Mouse (Mus musculus) MEL (cell line): ENCODE data around the gene Gm26657. TPM values are rescaled to one million over a fixed set of nuclear protein-coding genes. Genes with fewer than 3 reads are reported as not detected.

Experiments
- DNase-seq: peaks from one replicate; pipeline ENCODE4 v3.0.0; 2011; ENCODE audit warnings: low read depth, low spot score
- H3K27ac ChIP-seq: 2 replicates; pipeline ENCODE4 v1.5.1; 2012; ENCODE audit warnings: low read depth, mild to moderate bottlenecking, control low read depth, low read length, moderate library complexity; ENCODE audit not compliant: control insufficient read depth
- H3K27me3 ChIP-seq, 2 experiments: fragments of 150-350 bp in 1 of 2; sonication (generic) in 1 of 2; 2 replicates each; pipeline ENCODE4 v1.6.1; 2012; ENCODE audit warnings: low read length in 2 of 2, mild to moderate bottlenecking in 2 of 2, improper control_type of control experiment in 1 of 2, moderate library complexity in 1 of 2; ENCODE audit not compliant: insufficient read depth in 2 of 2, control insufficient read depth in 1 of 2
- H3K36me3 ChIP-seq, 2 experiments: 2 replicates each; pipeline ENCODE4 v1.6.1; 2012 to 2014; ENCODE audit warnings: low read length in 2 of 2, improper control_type of control experiment in 1 of 2, inconsistent platforms in 1 of 2, mild to moderate bottlenecking in 1 of 2; ENCODE audit not compliant: insufficient read depth in 2 of 2, control insufficient read depth in 1 of 2
- H3K4me1 ChIP-seq, 2 experiments: fragments of 150-350 bp in 1 of 2; sonication (generic) in 1 of 2; 2 replicates each; pipeline ENCODE4 v1.6.1; 2012; ENCODE audit warnings: low read length in 2 of 2, improper control_type of control experiment in 1 of 2, mild to moderate bottlenecking in 1 of 2; ENCODE audit not compliant: insufficient read depth in 2 of 2, control insufficient read depth in 1 of 2
- H3K4me3 ChIP-seq, 2 experiments: fragments of 150-350 bp in 1 of 2; sonication (generic) in 1 of 2; 2 replicates each; pipeline ENCODE4 v1.5.1; 2012; ENCODE audit warnings: low read depth in 2 of 2, low read length in 2 of 2, mild to moderate bottlenecking in 2 of 2, moderate library complexity in 2 of 2, control low read depth in 1 of 2, improper control_type of control experiment in 1 of 2; ENCODE audit not compliant: control insufficient read depth in 1 of 2, insufficient read depth in 1 of 2
- H3K79me2 ChIP-seq: 2 replicates; pipeline ENCODE4 v1.6.1; 2012; ENCODE audit warnings: mild to moderate bottlenecking, low read length, moderate library complexity; ENCODE audit not compliant: control insufficient read depth, poor library complexity, insufficient read depth
- H3K9ac ChIP-seq: 2 replicates; pipeline ENCODE4 v1.6.1; 2012; ENCODE audit warnings: low read depth, mild to moderate bottlenecking, control low read depth, low read length, moderate library complexity; ENCODE audit not compliant: control insufficient read depth, poor library complexity, severe bottlenecking
- H3K9me3 ChIP-seq: fragments of 150-350 bp; sonication (generic); replicated peaks from 2 replicates; pipeline ENCODE4 v1.6.1; 2012; ENCODE audit warnings: mild to moderate bottlenecking, low read length, improper control_type of control experiment, moderate library complexity; ENCODE audit not compliant: insufficient read depth
- BHLHE40 ChIP-seq: IDR thresholded peaks from 2 replicates; pipeline ENCODE4 v1.6.1; 2012; ENCODE audit warnings: low read depth, mild to moderate bottlenecking, inconsistent platforms, low read length, improper control_type of control experiment, borderline replicate concordance
- CHD2 ChIP-seq: IDR thresholded peaks from 2 replicates; pipeline ENCODE4 v1.6.1; 2011; ENCODE audit warnings: low read length, improper control_type of control experiment
- CTCF ChIP-seq, 3 experiments: IDR thresholded peaks in 2 of 3; conservative IDR thresholded peaks in 1 of 3; 2 replicates each; pipeline ENCODE4 v1.5.1; 2011 to 2012; ENCODE audit warnings: low read length in 3 of 3, low read depth in 2 of 3, mild to moderate bottlenecking in 2 of 3, improper control_type of control experiment in 1 of 3, inconsistent platforms in 1 of 3, mixed read lengths in 1 of 3, moderate library complexity in 1 of 3; ENCODE audit not compliant: control insufficient read depth in 1 of 3, insufficient read depth in 1 of 3, poor library complexity in 1 of 3, severe bottlenecking in 1 of 3
- E2F4 ChIP-seq: IDR thresholded peaks from 2 replicates; pipeline ENCODE4 v1.6.1; 2011; ENCODE audit warnings: low read depth, low read length, improper control_type of control experiment, borderline replicate concordance
- ELF1 ChIP-seq: IDR thresholded peaks from 2 replicates; pipeline ENCODE4 v1.6.1; 2014; ENCODE audit warnings: low read depth, mild to moderate bottlenecking, inconsistent platforms, low read length, improper control_type of control experiment, moderate library complexity
- EP300 ChIP-seq, 2 experiments: IDR thresholded peaks; 2 replicates each; pipeline ENCODE4 v1.6.1; 2011; ENCODE audit warnings: improper control_type of control experiment in 2 of 2, low read length in 2 of 2, low read depth in 1 of 2, mild to moderate bottlenecking in 1 of 2
- JUND ChIP-seq: IDR thresholded peaks from 2 replicates; pipeline ENCODE4 v1.6.1; 2011; ENCODE audit warnings: low read depth, mild to moderate bottlenecking, improper control_type of control experiment, low read length
- KAT2A ChIP-seq: conservative IDR thresholded peaks from 2 replicates; pipeline ENCODE4 v1.6.1; 2012; ENCODE audit warnings: low read depth, low read length, improper control_type of control experiment, inconsistent platforms
- MAFK ChIP-seq: IDR thresholded peaks from 2 replicates; pipeline ENCODE4 v1.6.1; 2011; ENCODE audit warnings: low read depth, mild to moderate bottlenecking, low read length, improper control_type of control experiment, borderline replicate concordance
- MAZ ChIP-seq: IDR thresholded peaks from 2 replicates; pipeline ENCODE4 v1.6.1; 2012; ENCODE audit warnings: low read depth, mild to moderate bottlenecking, inconsistent platforms, low read length, improper control_type of control experiment
- MEF2A ChIP-seq: IDR thresholded peaks from 2 replicates; pipeline ENCODE4 v1.6.1; 2014; ENCODE audit warnings: low read depth, mild to moderate bottlenecking, inconsistent platforms, low read length, improper control_type of control experiment; ENCODE audit not compliant: poor library complexity, insufficient replicate concordance, severe bottlenecking; ENCODE audit errors: extremely low read depth
- MXI1 ChIP-seq: IDR thresholded peaks from 2 replicates; pipeline ENCODE4 v1.6.1; 2011; ENCODE audit warnings: mild to moderate bottlenecking, low read depth, low read length, improper control_type of control experiment
- MYB ChIP-seq: IDR thresholded peaks from 2 replicates; pipeline ENCODE4 v1.6.1; 2011; ENCODE audit warnings: mild to moderate bottlenecking, low read depth, low read length, improper control_type of control experiment
- NELFE ChIP-seq: IDR thresholded peaks from 2 replicates; pipeline ENCODE4 v1.6.1; 2011; ENCODE audit warnings: low read depth, low read length, improper control_type of control experiment
- NRF1 ChIP-seq: IDR thresholded peaks from 2 replicates; pipeline ENCODE4 v1.6.1; 2014; ENCODE audit warnings: low read depth, mild to moderate bottlenecking, inconsistent platforms, low read length, improper control_type of control experiment, moderate library complexity; ENCODE audit not compliant: poor library complexity, insufficient read depth, severe bottlenecking
- POLR2A ChIP-seq, 2 experiments: IDR thresholded peaks; 2 replicates each; pipeline ENCODE4 v1.6.1; 2011 to 2012; ENCODE audit warnings: low read length in 2 of 2, mild to moderate bottlenecking in 2 of 2, control low read depth in 1 of 2, improper control_type of control experiment in 1 of 2, low read depth in 1 of 2, moderate library complexity in 1 of 2; ENCODE audit not compliant: control insufficient read depth in 1 of 2, insufficient read depth in 1 of 2, poor library complexity in 1 of 2
- POLR2AphosphoS2 ChIP-seq: IDR thresholded peaks from 2 replicates; pipeline ENCODE4 v1.6.1; 2011; ENCODE audit warnings: low read length, improper control_type of control experiment
- RAD21 ChIP-seq: IDR thresholded peaks from 2 replicates; pipeline ENCODE4 v1.6.1; 2011; ENCODE audit warnings: mild to moderate bottlenecking, low read depth, low read length, improper control_type of control experiment
- TAL1 ChIP-seq: IDR thresholded peaks from 2 replicates; pipeline ENCODE4 v1.6.1; 2012; ENCODE audit warnings: mild to moderate bottlenecking, inconsistent platforms, low read length, moderate library complexity, mixed read lengths
- TBP ChIP-seq: IDR thresholded peaks from 2 replicates; pipeline ENCODE4 v1.8.0; 2011; ENCODE audit warnings: low read depth, low read length, improper control_type of control experiment
- TCF12 ChIP-seq: IDR thresholded peaks from 2 replicates; pipeline ENCODE4 v1.6.1; 2014; ENCODE audit warnings: low read depth, mild to moderate bottlenecking, inconsistent platforms, low read length, improper control_type of control experiment, moderate library complexity
- UBTF ChIP-seq: IDR thresholded peaks from 2 replicates; pipeline ENCODE4 v1.6.1; 2012; ENCODE audit warnings: low read depth, mild to moderate bottlenecking, inconsistent platforms, low read length, improper control_type of control experiment, moderate library complexity, borderline replicate concordance; ENCODE audit not compliant: insufficient read depth
- USF1 ChIP-seq: IDR thresholded peaks from 2 replicates; pipeline ENCODE4 v1.6.1; 2014; ENCODE audit warnings: low read depth, mild to moderate bottlenecking, inconsistent platforms, low read length, improper control_type of control experiment, moderate library complexity
- USF2 ChIP-seq, 2 experiments: IDR thresholded peaks; 2 replicates each; pipeline ENCODE4 v1.6.1; 2011 to 2012; ENCODE audit warnings: improper control_type of control experiment in 2 of 2, low read length in 2 of 2, borderline replicate concordance in 1 of 2, inconsistent platforms in 1 of 2, low read depth in 1 of 2, mild to moderate bottlenecking in 1 of 2; ENCODE audit not compliant: insufficient read depth in 1 of 2
- ZNF384 ChIP-seq: IDR thresholded peaks from 2 replicates; pipeline ENCODE4 v1.6.1; 2012; ENCODE audit warnings: low read depth, mild to moderate bottlenecking, inconsistent platforms, low read length, improper control_type of control experiment
- polyA plus RNA-seq, 2 experiments: library from polyadenylated mRNA; stranded (reverse) in 1 of 2; unstranded in 1 of 2; fragments of >175 nt in 1 of 2; fragments of >200 nt in 1 of 2; gene quantifications; 2 replicates each; pipeline versions ENCODE4 v1.2.1 to v1.2.4; 2012; ENCODE audit warnings: low replicate concordance in 2 of 2, low read depth in 1 of 2; ENCODE audit not compliant: insufficient read length in 2 of 2, insufficient read depth in 1 of 2, missing spikeins in 1 of 2
- total RNA-seq: library from RNA; depleted of rRNA; stranded (reverse); fragments of 300-350 nt; gene quantifications from 2 replicates; pipeline ENCODE4 v1.2.3, GENCODE M21; 2012; rRNA removed

Gene Gm26657
- total RNA-seq (not detected in 2 replicates), polyA plus RNA-seq (not detected)

- H3K9ac ChIP-seq, result no peak within 1 kb of the TSS
- H3K27me3 ChIP-seq, result no peaks in the 10 kb centered on the region
- DNase-seq, result no peak
- H3K4me1 ChIP-seq, result no peaks in the 10 kb centered on the region
- H3K27ac ChIP-seq, result no peak within 1 kb of the TSS
- no peaks in the 10 kb centered on the region for H3K79me2 ChIP-seq
- no peaks in the 10 kb centered on the region for H3K36me3 ChIP-seq
- H3K4me3 ChIP-seq, result no peak within 1 kb of the TSS
- TF ChIP-seq CHD2 (no peak), TCF12 (no peak), JUND (no peak), USF1 (no peak), E2F4 (no peak), NRF1 (no peak), BHLHE40 (no peak), POLR2AphosphoS2 (no peak)
- H3K9me3 ChIP-seq, result no peaks in the 10 kb centered on the region
Measured at GRCm38 (mm10) chr4:56740020-56740485, at the start of gene Gm26657. TSS of gene Gm26657 (plus strand) at chr4:56740070.

- Histone ChIP-seq H3K27ac (no peak overlapping the region), H3K9ac (no peak overlapping the region), H3K4me3 (no peak overlapping the region), H3K36me3 (no peaks in the 10 kb centered on the region), H3K9me3 (no peaks in the 10 kb centered on the region), H3K27me3 (no peaks in the 10 kb centered on the region), H3K79me2 (no peaks in the 10 kb centered on the region), H3K4me1 (no peaks in the 10 kb centered on the region)
- DNase-seq, result no peak
- TF ChIP-seq KAT2A, result no peak
- no peak for TF ChIP-seq TAL1
- TF ChIP-seq MEF2A, result no peak
- TF ChIP-seq NRF1, result no peak
- TF ChIP-seq MYB, result no peak
- no peak for TF ChIP-seq RAD21
Measured at GRCm38 (mm10) chr4:56696401-56696800, 43.5 kb upstream of the Gm26657 start.

GRCm38 (mm10) chr4:56698671-56699070 lies 41.2 kb upstream of the Gm26657 start:
- Histone ChIP-seq H3K9ac (no peak overlapping the region), H3K79me2 (no peaks in the 10 kb centered on the region), H3K9me3 (no peaks in the 10 kb centered on the region), H3K4me3 (no peak overlapping the region), H3K27ac (no peak overlapping the region), H3K4me1 (no peaks in the 10 kb centered on the region), H3K36me3 (no peaks in the 10 kb centered on the region), H3K27me3 (no peaks in the 10 kb centered on the region)
- TF ChIP-seq MAZ (no peak), ZNF384 (no peak), ELF1 (no peak), NELFE (no peak), USF2 (IDR thresholded peaks at IDR 0.05; ENCODE audit: borderline replicate concordance in 1 of 2, insufficient read depth in 1 of 2, low read depth in 1 of 2, low read length in 2 of 2) (no peak), NRF1 (no peak), MXI1 (no peak), CTCF (IDR thresholded peaks at IDR 0.05 in 2 of 3, conservative IDR thresholded peaks at IDR 0.05 in 1 of 3; ENCODE audit: control insufficient read depth in 1 of 3, insufficient read depth in 1 of 3, low read depth in 2 of 3, low read length in 3 of 3, poor library complexity in 1 of 3, severe bottlenecking in 1 of 3) (no peak), E2F4 (no peak), UBTF (no peak), POLR2A (IDR thresholded peaks at IDR 0.05; ENCODE audit: control insufficient read depth in 1 of 2, insufficient read depth in 1 of 2, low read depth in 1 of 2, low read length in 2 of 2, poor library complexity in 1 of 2) (no peak), TBP (no peak), MEF2A (no peak), MAFK (no peak), EP300 (IDR thresholded peaks at IDR 0.05; ENCODE audit: low read depth in 1 of 2, low read length in 2 of 2) (no peak), MYB (no peak)
- no peak for DNase-seq
